7 mouse cellular contexts compared by ENCODE assay signal in the genomic region with DNA sequence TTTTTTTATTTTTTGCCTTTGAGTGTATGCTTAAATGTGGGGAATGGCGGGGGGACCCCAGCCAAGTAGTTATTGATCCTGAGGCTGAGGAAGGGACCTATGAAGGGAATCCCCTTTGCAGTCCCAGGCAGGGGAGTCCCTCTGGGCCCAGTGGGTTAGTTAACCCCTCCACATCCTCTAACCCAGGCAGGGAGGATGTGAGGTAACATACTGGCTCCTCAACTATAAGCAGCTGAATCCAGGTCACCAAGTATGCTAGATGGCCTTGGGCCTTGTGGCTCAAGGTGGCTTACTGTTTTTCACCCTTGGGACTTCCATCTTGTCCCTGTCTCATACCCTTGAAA. TPM values are rescaled to one million over a fixed set of nuclear protein-coding genes. Genes with fewer than 3 reads are reported as not detected.
DNase-seq lines count a peak whose midpoint lies in the region; ATAC-seq lines count a peak whose summit lies in the region.

No protein-coding gene starts in this region.

- no peaks in the 10 kb centered on the region for H3K36me3 ChIP-seq in lung, embryonic 16.5 days (ENCODE audit: control insufficient read depth, insufficient read depth, low read length)
- H3K36me3 ChIP-seq in embryonic facial prominence, embryonic 14.5 days (ENCODE audit: control insufficient read depth, insufficient read depth, low read length), result no peaks in the 10 kb centered on the region
- H3K36me3 ChIP-seq in limb, embryonic 11.5 days (ENCODE audit: control insufficient read depth, insufficient read depth, low read length), result no peaks in the 10 kb centered on the region
- H3K36me3 ChIP-seq in stomach, embryonic 14.5 days (ENCODE audit: control insufficient read depth, insufficient read depth, low read length), result no peaks in the 10 kb centered on the region

- peak overlapping the region; percentile 69 for H3K9ac ChIP-seq in lung, embryonic 16.5 days (ENCODE audit: low read length)
- H3K9ac ChIP-seq in embryonic facial prominence, embryonic 14.5 days (ENCODE audit: low read depth, low read length), result peak overlapping the region; percentile 72; the same call in 1 of the 2 replicates
- H3K9ac ChIP-seq in limb, embryonic 11.5 days (ENCODE audit: low read length), result no peak overlapping the region
- peak overlapping the region; percentile 48; the same call in 1 of the 2 replicates for H3K9ac ChIP-seq in stomach, embryonic 14.5 days (replicated peaks; ENCODE audit: low read depth, low read length)

- no peaks in the 10 kb centered on the region for H3K9me3 ChIP-seq in lung, embryonic 16.5 days (ENCODE audit: control insufficient read depth, low read length)
- H3K9me3 ChIP-seq in embryonic facial prominence, embryonic 14.5 days (ENCODE audit: control insufficient read depth, low read length), result no peaks in the 10 kb centered on the region
- no peaks in the 10 kb centered on the region for H3K9me3 ChIP-seq in limb, embryonic 11.5 days (ENCODE audit: control insufficient read depth, low read length)
- H3K9me3 ChIP-seq in stomach, embryonic 14.5 days (ENCODE audit: control insufficient read depth, low read depth, low read length), result no peaks in the 10 kb centered on the region

- ATAC-seq in lung, embryonic 16.5 days (ENCODE audit: low read depth), result no peak
- ATAC-seq in embryonic facial prominence, embryonic 14.5 days (ENCODE audit: low read depth), result no peak
- no peak for ATAC-seq in limb, embryonic 11.5 days (ENCODE audit: insufficient number of reproducible peaks, low FRiP score, low TSS enrichment, low read depth)
- ATAC-seq in stomach, embryonic 14.5 days (ENCODE audit: insufficient number of reproducible peaks, insufficient read depth, low FRiP score, low read depth), result no peak

- H3K4me3 ChIP-seq in lung, embryonic 16.5 days (ENCODE audit: low read length), result peak overlapping the region; percentile 48
- peak overlapping the region; percentile 45; the same call in 1 of the 2 replicates for H3K4me3 ChIP-seq in embryonic facial prominence, embryonic 14.5 days (ENCODE audit: low read depth, low read length)
- no peak overlapping the region for H3K4me3 ChIP-seq in limb, embryonic 11.5 days (ENCODE audit: low read depth, low read length)
- no peak overlapping the region for H3K4me3 ChIP-seq in stomach, embryonic 14.5 days (ENCODE audit: low read depth, low read length)

- no peaks in the 10 kb centered on the region for H3K27me3 ChIP-seq in lung, embryonic 16.5 days (ENCODE audit: control insufficient read depth, insufficient read depth, low read depth, low read length)
- H3K27me3 ChIP-seq in embryonic facial prominence, embryonic 14.5 days (replicated peaks; ENCODE audit: control insufficient read depth, insufficient read depth, low read length), result no peaks in the 10 kb centered on the region
- H3K27me3 ChIP-seq in limb, embryonic 11.5 days (ENCODE audit: control insufficient read depth, insufficient read depth, low read length), result no peaks in the 10 kb centered on the region
- H3K27me3 ChIP-seq in stomach, embryonic 14.5 days (ENCODE audit: control insufficient read depth, insufficient read depth, low read length), result no peaks in the 10 kb centered on the region

- WGBS in lung, embryonic 16.5 days, result 81% methylated on average over 1 of the region's 1 CpGs
- WGBS in embryonic facial prominence, embryonic 14.5 days, result 48% methylated on average over 1 of the region's 1 CpGs
- 76% methylated on average over 1 of the region's 1 CpGs for WGBS in limb, embryonic 11.5 days
- WGBS in stomach, embryonic 14.5 days, result 77% methylated on average over 1 of the region's 1 CpGs

- H3K4me2 ChIP-seq in lung, embryonic 16.5 days (ENCODE audit: low read depth, low read length), result peak overlapping the region; percentile 69
- peak overlapping the region; percentile 66 for H3K4me2 ChIP-seq in embryonic facial prominence, embryonic 14.5 days (ENCODE audit: low read depth, low read length)
- H3K4me2 ChIP-seq in limb, embryonic 11.5 days (ENCODE audit: low read depth, severe bottlenecking), result peak overlapping the region; percentile 54; the same call in 1 of the 2 replicates
- peak overlapping the region; percentile 59 for H3K4me2 ChIP-seq in stomach, embryonic 14.5 days (replicated peaks; ENCODE audit: low read depth, low read length)

- peak overlapping the region; percentile 94 for H3K27ac ChIP-seq in lung, embryonic 16.5 days (ENCODE audit: low read length)
- peak overlapping the region; percentile 94 for H3K27ac ChIP-seq in embryonic facial prominence, embryonic 14.5 days (replicated peaks; ENCODE audit: low read depth, low read length)
- peak overlapping the region; percentile 86; the same call in 1 of the 2 replicates for H3K27ac ChIP-seq in limb, embryonic 11.5 days (replicated peaks; ENCODE audit: low read depth, low read length)
- H3K27ac ChIP-seq in stomach, embryonic 14.5 days (ENCODE audit: low read length), result peak overlapping the region; percentile 21; the same call in 1 of the 2 replicates

- H3K4me1 ChIP-seq in lung, embryonic 16.5 days (replicated peaks; ENCODE audit: control insufficient read depth, insufficient read depth, low read length), result peaks cover 20% of the 10 kb centered on the region
- peaks cover 12% of the 10 kb centered on the region for H3K4me1 ChIP-seq in embryonic facial prominence, embryonic 14.5 days (ENCODE audit: control insufficient read depth, insufficient read depth, low read length)
- H3K4me1 ChIP-seq in limb, embryonic 11.5 days (ENCODE audit: control insufficient read depth, insufficient read depth, low read length), result peaks cover 10% of the 10 kb centered on the region; the same call in 1 of the 2 replicates
- H3K4me1 ChIP-seq in stomach, embryonic 14.5 days (ENCODE audit: control insufficient read depth, insufficient read depth, low read length), result peaks cover 19% of the 10 kb centered on the region

- DNase-seq in lung, postnatal 14 days, result no peak
- DNase-seq in embryonic facial prominence, embryonic 14.5 days (ENCODE audit: low spot score), result no peak
- no peak for DNase-seq in limb, embryonic 11.5 days (ENCODE audit: low spot score)
- DNase-seq in ovary, adult 18-20 months (ENCODE audit: low spot score), result no peak
- no peak for DNase-seq in gastrocnemius, postnatal 4 days (ENCODE audit: low spot score in 2 of 2)

RNA-seq across cellular contexts. Expression of a gene that starts 6.9 kb away (rescaled TPM):
- 10.8 and 11.5 TPM in 2 replicates for polyA plus RNA-seq in lung, embryonic 16.5 days (2015; fragmentation: Nextera tagmentation; extraction: Ambion mirVana)
- 11.5 and 12.4 TPM in 2 replicates for polyA plus RNA-seq in embryonic facial prominence, embryonic 14.5 days (2014; fragmentation: Nextera tagmentation; extraction: Ambion mirVana)
- polyA plus RNA-seq in limb, embryonic 11.5 days (2014; fragmentation: Nextera tagmentation; extraction: Ambion mirVana), result 3.5 and 4.0 TPM in 2 replicates
- 10.1 and 12.1 TPM in 2 replicates for polyA plus RNA-seq in stomach, embryonic 14.5 days (2014; fragmentation: Nextera tagmentation; extraction: Ambion mirVana)
- total RNA-seq in gastrocnemius, postnatal 4 days (2021), result 10 to 100 TPM; 25.3 to 26.0 TPM

RNA-seq across cellular contexts. Expression of a gene that starts 23.1 kb away (rescaled TPM):
- 5.6 and 6.1 TPM in 2 replicates for polyA plus RNA-seq in lung, embryonic 16.5 days (2015; fragmentation: Nextera tagmentation; extraction: Ambion mirVana)
- polyA plus RNA-seq in embryonic facial prominence, embryonic 14.5 days (2014; fragmentation: Nextera tagmentation; extraction: Ambion mirVana), result 6.1 and 7.9 TPM in 2 replicates
- polyA plus RNA-seq in limb, embryonic 11.5 days (2014; fragmentation: Nextera tagmentation; extraction: Ambion mirVana), result 6.7 and 7.7 TPM in 2 replicates
- 6.4 and 7.2 TPM in 2 replicates for polyA plus RNA-seq in stomach, embryonic 14.5 days (2014; fragmentation: Nextera tagmentation; extraction: Ambion mirVana)
- total RNA-seq in gastrocnemius, postnatal 4 days (2021), result 10 to 100 TPM; 14.1 to 14.7 TPM

RNA-seq across cellular contexts. Expression of a gene that starts 36.9 kb away (rescaled TPM):
- 75.0 and 82.4 TPM in 2 replicates for polyA plus RNA-seq in lung, embryonic 16.5 days (2015; fragmentation: Nextera tagmentation; extraction: Ambion mirVana)
- 49.9 and 62.0 TPM in 2 replicates for polyA plus RNA-seq in embryonic facial prominence, embryonic 14.5 days (2014; fragmentation: Nextera tagmentation; extraction: Ambion mirVana)
- 68.2 and 73.1 TPM in 2 replicates for polyA plus RNA-seq in limb, embryonic 11.5 days (2014; fragmentation: Nextera tagmentation; extraction: Ambion mirVana)
- polyA plus RNA-seq in stomach, embryonic 14.5 days (2014; fragmentation: Nextera tagmentation; extraction: Ambion mirVana), result 63.5 and 64.1 TPM in 2 replicates
- 10 to 100 TPM; 24.8 to 25.8 TPM for total RNA-seq in gastrocnemius, postnatal 4 days (2021)

RNA-seq across cellular contexts. Expression of a gene that starts 45.9 kb away (rescaled TPM):
- polyA plus RNA-seq in lung, embryonic 16.5 days (2015; fragmentation: Nextera tagmentation; extraction: Ambion mirVana), result 57.2 and 59.7 TPM in 2 replicates
- 0.79 and 0.84 TPM in 2 replicates for polyA plus RNA-seq in embryonic facial prominence, embryonic 14.5 days (2014; fragmentation: Nextera tagmentation; extraction: Ambion mirVana)
- 4.2 and 5.6 TPM in 2 replicates for polyA plus RNA-seq in limb, embryonic 11.5 days (2014; fragmentation: Nextera tagmentation; extraction: Ambion mirVana)
- polyA plus RNA-seq in stomach, embryonic 14.5 days (2014; fragmentation: Nextera tagmentation; extraction: Ambion mirVana), result 20.1 and 25.0 TPM in 2 replicates
- total RNA-seq in gastrocnemius, postnatal 4 days (2021), result under 1 TPM in 1 of 2 experiments, not detected in 1; 0.59 TPM

Comparison
In these comparisons a context has a peak if more than half of its experiments do, and no peak if none do; other contexts are left out.
1. H3K27ac ChIP-seq: peak in every context shown above with its lines; median percentile 94 in lung, embryonic 16.5 days; 94 in embryonic facial prominence, embryonic 14.5 days; 86 in limb, embryonic 11.5 days; 21 in stomach, embryonic 14.5 days.
2. H3K4me3 ChIP-seq: peak in lung, embryonic 16.5 days (single experiment) and embryonic facial prominence, embryonic 14.5 days (single experiment); none in limb, embryonic 11.5 days (single experiment) and stomach, embryonic 14.5 days (single experiment).
3. Peak in every context shown above with its lines, with median percentiles within 50 percentile points of each other: H3K4me2 ChIP-seq.